Mouse (Mus musculus): ENCODE results near the gene Rnase11. TPM values are rescaled to one million over a fixed set of nuclear protein-coding genes. Genes with fewer than 3 reads are reported as not detected.
"Not testable (repeated sequence)": the region's sequence is repeated elsewhere in the genome, so short reads cannot be mapped to it uniquely, and the experiment has no call there.

Rnase11 gene
- polyA plus RNA-seq, 1 experiment: not detected

GRCm38 (mm10) chr14:51023457-51023856, 26.5 kb downstream of the Rnase11 start:
- H3K4me1 ChIP-seq (ENCODE audit: control insufficient read depth, insufficient read depth, low read length): no peaks in the 10 kb centered on the region
- WGBS: 81% methylated on average over 4 of the region's 4 CpGs
- no peak for TF ChIP-seq POLR2A (IDR thresholded peaks at IDR 0.05; ENCODE audit: borderline replicate concordance, insufficient read depth, low read length)
- no peak for TF ChIP-seq CTCF (IDR thresholded peaks at IDR 0.05; ENCODE audit: borderline replicate concordance, insufficient read depth, low read depth, low read length)
- DNase-seq: no peak
- no peak overlapping the region for H3K4me3 ChIP-seq (replicated peaks; ENCODE audit: insufficient read depth, low read depth, low read length)
- H3K27me3 ChIP-seq (ENCODE audit: control insufficient read depth, insufficient read depth, low read length): no peaks in the 10 kb centered on the region
- H3K27ac ChIP-seq (ENCODE audit: insufficient read depth, low read length): no peak overlapping the region

- Histone ChIP-seq H3K27ac (ENCODE audit: insufficient read depth, low read length) (no peak overlapping the region), H3K4me3 (replicated peaks; ENCODE audit: insufficient read depth, low read depth, low read length) (no peak overlapping the region), H3K4me1 (ENCODE audit: control insufficient read depth, insufficient read depth, low read length) (no peaks in the 10 kb centered on the region), H3K27me3 (ENCODE audit: control insufficient read depth, insufficient read depth, low read length) (no peaks in the 10 kb centered on the region)
- 28% methylated on average over 3 of the region's 3 CpGs for WGBS
- TF ChIP-seq CTCF (IDR thresholded peaks at IDR 0.05; ENCODE audit: borderline replicate concordance, insufficient read depth, low read depth, low read length): no peak
- TF ChIP-seq POLR2A (IDR thresholded peaks at IDR 0.05; ENCODE audit: borderline replicate concordance, insufficient read depth, low read length): no peak
- no peak for DNase-seq
Observed at GRCm38 (mm10) chr14:51017256-51017655, 32.7 kb downstream of the Rnase11 start.

GRCm38 (mm10) chr14:51015780-51016179, 34.2 kb downstream of the Rnase11 start:
- Histone ChIP-seq H3K4me3 (replicated peaks; ENCODE audit: insufficient read depth, low read depth, low read length) (no peak overlapping the region), H3K4me1 (ENCODE audit: control insufficient read depth, insufficient read depth, low read length) (no peaks in the 10 kb centered on the region), H3K27ac (ENCODE audit: insufficient read depth, low read length) (no peak overlapping the region), H3K27me3 (ENCODE audit: control insufficient read depth, insufficient read depth, low read length) (no peaks in the 10 kb centered on the region)
- no peak for TF ChIP-seq POLR2A (IDR thresholded peaks at IDR 0.05; ENCODE audit: borderline replicate concordance, insufficient read depth, low read length)
- TF ChIP-seq CTCF (IDR thresholded peaks at IDR 0.05; ENCODE audit: borderline replicate concordance, insufficient read depth, low read depth, low read length): no peak
- DNase-seq: no peak

GRCm38 (mm10) chr14:51014724-51015123, 35.2 kb downstream of the Rnase11 start:
- H3K27me3 ChIP-seq (ENCODE audit: control insufficient read depth, insufficient read depth, low read length); H3K27ac ChIP-seq (ENCODE audit: insufficient read depth, low read length); H3K4me3 ChIP-seq (replicated peaks; ENCODE audit: insufficient read depth, low read depth, low read length); DNase-seq; H3K4me1 ChIP-seq (ENCODE audit: control insufficient read depth, insufficient read depth, low read length): not testable (repeated sequence)
- WGBS: 86% methylated on average over 3 of the region's 3 CpGs

- Histone ChIP-seq H3K27me3 (ENCODE audit: control insufficient read depth, insufficient read depth, low read length) (no peaks in the 10 kb centered on the region), H3K4me1 (ENCODE audit: control insufficient read depth, insufficient read depth, low read length) (no peaks in the 10 kb centered on the region), H3K27ac (ENCODE audit: insufficient read depth, low read length) (no peak overlapping the region), H3K4me3 (replicated peaks; ENCODE audit: insufficient read depth, low read depth, low read length) (no peak overlapping the region)
- TF ChIP-seq POLR2A (IDR thresholded peaks at IDR 0.05; ENCODE audit: borderline replicate concordance, insufficient read depth, low read length): no peak
- TF ChIP-seq CTCF (IDR thresholded peaks at IDR 0.05; ENCODE audit: borderline replicate concordance, insufficient read depth, low read depth, low read length): no peak
- WGBS: 83% methylated on average over 6 of the region's 6 CpGs
- DNase-seq: no peak
Observed at GRCm38 (mm10) chr14:51009572-51009971, 40.4 kb downstream of the Rnase11 start.

- DNase-seq: no peak
- Histone ChIP-seq H3K27me3 (ENCODE audit: control insufficient read depth, insufficient read depth, low read length) (no peaks in the 10 kb centered on the region), H3K4me1 (ENCODE audit: control insufficient read depth, insufficient read depth, low read length) (no peaks in the 10 kb centered on the region), H3K27ac (ENCODE audit: insufficient read depth, low read length) (no peak overlapping the region), H3K4me3 (replicated peaks; ENCODE audit: insufficient read depth, low read depth, low read length) (no peak overlapping the region)
- no peak for TF ChIP-seq POLR2A (IDR thresholded peaks at IDR 0.05; ENCODE audit: borderline replicate concordance, insufficient read depth, low read length)
- TF ChIP-seq CTCF (IDR thresholded peaks at IDR 0.05; ENCODE audit: borderline replicate concordance, insufficient read depth, low read depth, low read length): no peak
- 76% methylated on average over 4 of the region's 4 CpGs for whole genome bisulfite sequencing
Observed at GRCm38 (mm10) chr14:51008781-51009180, 41.2 kb downstream of the Rnase11 start.

GRCm38 (mm10) chr14:51007914-51008713, 41.8 kb downstream of the Rnase11 start:
- 50% methylated on average over 13 of the region's 13 CpGs for WGBS
- no peak overlapping the region for H3K27ac ChIP-seq (ENCODE audit: insufficient read depth, low read length)

GRCm38 (mm10) chr14:51007152-51007801, 42.7 kb downstream of the Rnase11 start, which contains the start of gene Rnase10:
TSS of gene Rnase10 (plus strand) at chr14:51007751.
- 89% methylated on average over 8 of the region's 8 CpGs for WGBS
- no peak for DNase-seq
- no peak within 1 kb of the TSS for H3K4me3 ChIP-seq (replicated peaks; ENCODE audit: insufficient read depth, low read depth, low read length)
- H3K4me1 ChIP-seq (ENCODE audit: control insufficient read depth, insufficient read depth, low read length): no peaks in the 10 kb centered on the region
- no peak within 1 kb of the TSS for H3K27ac ChIP-seq (ENCODE audit: insufficient read depth, low read length)
- TF ChIP-seq POLR2A (IDR thresholded peaks at IDR 0.05; ENCODE audit: borderline replicate concordance, insufficient read depth, low read length): no peak
- no peak for TF ChIP-seq CTCF (IDR thresholded peaks at IDR 0.05; ENCODE audit: borderline replicate concordance, insufficient read depth, low read depth, low read length)
- no peaks in the 10 kb centered on the region for H3K27me3 ChIP-seq (ENCODE audit: control insufficient read depth, insufficient read depth, low read length)

More at GRCm38 (mm10) chr14:51007914-51008713, 41.8 kb downstream of the Rnase11 start:
- Histone ChIP-seq H3K4me3 (replicated peaks; ENCODE audit: insufficient read depth, low read depth, low read length) (no peak overlapping the region), H3K4me1 (ENCODE audit: control insufficient read depth, insufficient read depth, low read length) (no peaks in the 10 kb centered on the region), H3K27me3 (ENCODE audit: control insufficient read depth, insufficient read depth, low read length) (no peaks in the 10 kb centered on the region)
- TF ChIP-seq POLR2A (IDR thresholded peaks at IDR 0.05; ENCODE audit: borderline replicate concordance, insufficient read depth, low read length) (no peak), CTCF (IDR thresholded peaks at IDR 0.05; ENCODE audit: borderline replicate concordance, insufficient read depth, low read depth, low read length) (no peak)
- DNase-seq: no peak

Other genes starting within 250 kb of the Rnase11 start
- not detected in 2 replicates for gene Ccnb1ip1, start 242.4 kb downstream of the Rnase11 start, polyA plus RNA-seq (2012; rRNA removed)
- gene Parp2, start 242.3 kb downstream of the Rnase11 start, polyA plus RNA-seq (2012; rRNA removed): 61.2 and 62.2 TPM in 2 replicates
- 6.4 and 8.4 TPM in 2 replicates for gene Tep1, start 179.6 kb downstream of the Rnase11 start, polyA plus RNA-seq (2012; rRNA removed)
- 34.1 and 35.4 TPM in 2 replicates for gene Klhl33, start 152.7 kb downstream of the Rnase11 start, polyA plus RNA-seq (2012; rRNA removed)
- 65.1 and 70.3 TPM in 2 replicates for gene Osgep, start 125.3 kb downstream of the Rnase11 start, polyA plus RNA-seq (2012; rRNA removed)
- gene Apex1, start 125.2 kb downstream of the Rnase11 start, polyA plus RNA-seq (2012; rRNA removed): 48.5 and 49.7 TPM in 2 replicates
- 204 and 212 TPM in 2 replicates for gene Pip4p1, start 119.3 kb downstream of the Rnase11 start, polyA plus RNA-seq (2012; rRNA removed)
- gene Pnp, start 119.1 kb downstream of the Rnase11 start, polyA plus RNA-seq (2012; rRNA removed): 21.0 and 25.1 TPM in 2 replicates
- gene Gm49342, start 105.6 kb downstream of the Rnase11 start, polyA plus RNA-seq (2012; rRNA removed): 22.2 and 23.9 TPM in 2 replicates
- gene Pnp2, start 94.2 kb downstream of the Rnase11 start, polyA plus RNA-seq (2012; rRNA removed): 0.98 and 1.0 TPM in 2 replicates
- gene Rnase10, start 42.4 kb downstream of the Rnase11 start, polyA plus RNA-seq (2012; rRNA removed): not detected in 2 replicates
- not detected in 2 replicates for gene Rnase9, start 8.3 kb downstream of the Rnase11 start, polyA plus RNA-seq (2012; rRNA removed)
- not detected in 2 replicates for gene Rnase12, start 7.5 kb upstream of the Rnase11 start, polyA plus RNA-seq (2012; rRNA removed)
- gene Olfr750, start 24.3 kb upstream of the Rnase11 start, polyA plus RNA-seq (2012; rRNA removed): not detected in 2 replicates
- 11.5 and 12.4 TPM in 2 replicates for gene Rnase4, start 40.9 kb upstream of the Rnase11 start, polyA plus RNA-seq (2012; rRNA removed)
- 2.9 TPM in 2 replicates for gene Ang, start 41.0 kb upstream of the Rnase11 start, polyA plus RNA-seq (2012; rRNA removed)
- gene Eddm3b, start 64.3 kb upstream of the Rnase11 start, polyA plus RNA-seq (2012; rRNA removed): not detected in 2 replicates
- 0.61 and 0.81 TPM in 2 replicates for gene Rnase6, start 73.7 kb upstream of the Rnase11 start, polyA plus RNA-seq (2012; rRNA removed)
- 3.3 and 4.1 TPM in 2 replicates for gene Rnase1, start 96.6 kb upstream of the Rnase11 start, polyA plus RNA-seq (2012; rRNA removed)
- gene Rnase2b, start 112.1 kb upstream of the Rnase11 start, polyA plus RNA-seq (2012; rRNA removed): not detected in 2 replicates
- gene Ang2, start 149.0 kb upstream of the Rnase11 start, polyA plus RNA-seq (2012; rRNA removed): not detected in 2 replicates
- gene Ear14, start 153.2 kb upstream of the Rnase11 start, polyA plus RNA-seq (2012; rRNA removed): not detected in 2 replicates
- gene Rnase2a, start 205.9 kb upstream of the Rnase11 start, polyA plus RNA-seq (2012; rRNA removed): not detected in 2 replicates

All from cerebellum, adult 2 months (tissue).